Mouse (Mus musculus): ENCODE results near the gene Kcnj1. TPM values are rescaled to one million over a fixed set of nuclear protein-coding genes. Genes with fewer than 3 reads are reported as not detected.

Gene Kcnj1
- total and polyA plus RNA-seq, 2 experiments from 2014 or later, result not detected

GRCm38 (mm10) chr9:32344051-32344450 lies 28.2 kb upstream of the Kcnj1 start, which contains the start of gene Kcnj5:
Gene Kcnj5, minus strand, starts transcription at chr9:32344350.
- WGBS, result 1% methylated on average over 19 of the region's 20 CpGs
- H3K9ac ChIP-seq, result peak within 1 kb of the TSS; percentile 44
- peak; percentile 23; the same call in 1 of the 2 replicates for ATAC-seq

GRCm38 (mm10) chr9:32344489-32344888 lies 27.8 kb upstream of the Kcnj1 start:
- H3K9ac ChIP-seq, result peak overlapping the region; percentile 44
- H3K4me3 ChIP-seq (ENCODE audit: low read depth, low read length), result peak overlapping the region; percentile 37
- DNase-seq (peak; percentile 23), ATAC-seq (peak; percentile 45; the same call in 1 of the 2 replicates)
- no peaks in the 10 kb centered on the region for H3K9me3 ChIP-seq (ENCODE audit: low read length)
- H3K4me1 ChIP-seq (ENCODE audit: insufficient read depth), result peaks cover 7% of the 10 kb centered on the region; the same call in 1 of the 2 replicates
- no peak for TF ChIP-seq CTCF (IDR thresholded peaks at IDR 0.05; ENCODE audit: low read depth)
- peak overlapping the region; percentile 69 for H3K4me2 ChIP-seq (ENCODE audit: low read depth)
- 1% methylated on average over 21 of the region's 21 CpGs for WGBS
- peaks cover 32% of the 10 kb centered on the region for H3K27me3 ChIP-seq (ENCODE audit: insufficient read depth, low read length)
- H3K36me3 ChIP-seq (ENCODE audit: insufficient read depth), result no peaks in the 10 kb centered on the region
- no peak overlapping the region for H3K27ac ChIP-seq (ENCODE audit: low read depth, low read length)

More at GRCm38 (mm10) chr9:32344051-32344450, 28.2 kb upstream of the Kcnj1 start, which contains the start of gene Kcnj5:
- Histone ChIP-seq H3K27ac (ENCODE audit: low read depth, low read length) (no peak within 1 kb of the TSS), H3K4me2 (ENCODE audit: low read depth) (peak within 1 kb of the TSS; percentile 69), H3K36me3 (ENCODE audit: insufficient read depth) (no peaks in the 10 kb centered on the region), H3K4me1 (ENCODE audit: insufficient read depth) (peaks cover 7% of the 10 kb centered on the region; the same call in 1 of the 2 replicates), H3K9me3 (ENCODE audit: low read length) (no peaks in the 10 kb centered on the region), H3K4me3 (ENCODE audit: low read depth, low read length) (peak within 1 kb of the TSS; percentile 37), H3K27me3 (ENCODE audit: insufficient read depth, low read length) (peaks cover 32% of the 10 kb centered on the region)
- DNase-seq, result no peak
- no peak for TF ChIP-seq CTCF (IDR thresholded peaks at IDR 0.05; ENCODE audit: low read depth)

- Histone ChIP-seq H3K36me3 (ENCODE audit: insufficient read depth) (no peaks in the 10 kb centered on the region), H3K27ac (ENCODE audit: low read depth, low read length) (no peak overlapping the region), H3K4me1 (ENCODE audit: insufficient read depth) (peaks cover 7% of the 10 kb centered on the region; the same call in 1 of the 2 replicates), H3K27me3 (ENCODE audit: insufficient read depth, low read length) (peaks cover 19% of the 10 kb centered on the region), H3K9ac (no peak overlapping the region), H3K4me2 (ENCODE audit: low read depth) (no peak overlapping the region), H3K9me3 (ENCODE audit: low read length) (no peaks in the 10 kb centered on the region), H3K4me3 (ENCODE audit: low read depth, low read length) (no peak overlapping the region)
- TF ChIP-seq CTCF (IDR thresholded peaks at IDR 0.05; ENCODE audit: low read depth), result no peak
- ATAC-seq, result no peak
- WGBS, result 59% methylated on average over 8 of the region's 8 CpGs
- no peak for DNase-seq
These were observed 24.2 kb upstream of the Kcnj1 start for GRCm38 (mm10) chr9:32348096-32348495.

GRCm38 (mm10) chr9:32349344-32349743 lies 22.9 kb upstream of the Kcnj1 start:
- no peak for ATAC-seq
- H3K36me3 ChIP-seq (ENCODE audit: insufficient read depth), result no peaks in the 10 kb centered on the region

DNA sequence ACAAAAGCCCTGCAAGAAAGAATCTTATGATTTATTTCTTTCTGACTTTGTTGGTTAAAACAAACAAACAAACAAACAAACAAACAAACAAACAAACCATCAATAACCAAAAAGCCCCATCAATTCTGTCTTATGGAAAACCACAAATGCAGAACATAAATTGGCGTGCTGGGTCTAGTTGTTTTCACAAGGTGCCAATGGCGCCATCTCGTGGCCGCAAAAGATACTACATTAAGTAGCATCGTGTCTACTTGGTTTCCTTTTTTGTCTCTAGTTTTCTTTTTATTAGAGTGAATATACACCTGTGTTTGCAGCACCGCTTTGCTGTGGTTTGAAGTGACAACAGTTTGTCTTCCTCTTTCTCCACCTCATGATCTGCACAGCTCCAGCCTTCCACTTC lies 22.0 kb upstream of the Kcnj1 start:
- no peaks in the 10 kb centered on the region for H3K4me1 ChIP-seq (ENCODE audit: insufficient read depth)
- H3K4me3 ChIP-seq (ENCODE audit: low read depth, low read length), result no peak overlapping the region
- H3K27ac ChIP-seq (ENCODE audit: low read depth, low read length), result no peak overlapping the region
- ATAC-seq (no peak; the same call in 1 of the 2 replicates), DNase-seq (peak; percentile 87)
- H3K9ac ChIP-seq, result no peak overlapping the region
- H3K36me3 ChIP-seq (ENCODE audit: insufficient read depth), result no peaks in the 10 kb centered on the region
- H3K4me2 ChIP-seq (ENCODE audit: low read depth), result no peak overlapping the region
- WGBS, result 5% methylated on average over 6 of the region's 6 CpGs
- peaks cover 5% of the 10 kb centered on the region for H3K27me3 ChIP-seq (ENCODE audit: insufficient read depth, low read length)
- peak; percentile 87 for TF ChIP-seq CTCF (IDR thresholded peaks at IDR 0.05; ENCODE audit: low read depth)
- H3K9me3 ChIP-seq (ENCODE audit: low read length), result no peaks in the 10 kb centered on the region

More at GRCm38 (mm10) chr9:32349344-32349743, 22.9 kb upstream of the Kcnj1 start:
- Histone ChIP-seq H3K4me3 (ENCODE audit: low read depth, low read length) (no peak overlapping the region), H3K9me3 (ENCODE audit: low read length) (no peaks in the 10 kb centered on the region), H3K4me1 (ENCODE audit: insufficient read depth) (0 out of 2 replicates have a peak, but pooled peaks cover 3% of the 10 kb centered on the region), H3K9ac (no peak overlapping the region), H3K27ac (ENCODE audit: low read depth, low read length) (no peak overlapping the region), H3K4me2 (ENCODE audit: low read depth) (no peak overlapping the region), H3K27me3 (ENCODE audit: insufficient read depth, low read length) (peaks cover 11% of the 10 kb centered on the region)
- WGBS, result 87% methylated on average over 10 of the region's 10 CpGs
- no peak for DNase-seq
- TF ChIP-seq CTCF (IDR thresholded peaks at IDR 0.05; ENCODE audit: low read depth), result no peak

DNA sequence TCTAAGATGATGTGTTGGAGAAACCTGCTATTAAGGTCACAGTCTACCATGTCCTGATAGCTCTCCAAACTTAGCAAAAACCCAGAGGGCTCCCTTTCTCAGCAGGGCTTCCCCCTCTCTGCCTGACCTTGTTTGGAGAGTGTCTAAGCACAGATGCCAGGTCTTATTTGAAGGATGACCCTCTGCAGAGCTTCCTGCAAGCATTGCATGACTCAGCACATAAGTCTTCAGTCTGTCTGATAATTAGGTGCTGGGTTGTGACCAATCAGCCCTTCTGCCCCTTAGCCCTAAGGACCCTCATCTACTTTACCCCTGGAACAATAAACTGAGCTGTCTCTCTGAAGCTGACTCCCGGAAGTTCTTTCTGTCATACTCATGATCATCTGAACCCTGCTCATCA lies 11.5 kb upstream of the Kcnj1 start:
- no peak for ATAC-seq
- Histone ChIP-seq H3K4me2 (ENCODE audit: low read depth) (no peak overlapping the region), H3K36me3 (ENCODE audit: insufficient read depth) (no peaks in the 10 kb centered on the region)

DNA sequence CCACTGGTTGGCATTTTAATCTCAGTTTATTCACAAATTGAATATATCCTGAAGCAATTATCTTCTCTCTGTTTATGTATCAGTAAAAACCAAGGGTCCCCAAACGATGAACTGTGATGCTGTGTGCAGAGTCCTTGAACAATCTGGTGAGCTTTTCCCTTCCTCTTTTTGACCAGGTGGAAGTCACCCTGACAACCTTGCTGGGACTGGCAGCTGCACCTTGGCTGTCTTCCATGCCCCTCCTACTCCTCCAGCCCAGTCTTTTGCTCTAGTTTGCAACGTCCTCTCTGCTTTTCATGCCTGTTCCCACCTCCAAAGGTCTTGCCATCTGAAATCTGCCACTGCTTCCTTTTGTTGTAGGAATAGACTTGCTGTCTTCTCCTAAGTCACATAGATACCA lies 3.5 kb upstream of the Kcnj1 start:
- DNase-seq, result no peak

More for the DNA sequence above, 11.5 kb upstream of the Kcnj1 start:
- H3K9ac ChIP-seq, result no peak overlapping the region
- no peak for DNase-seq
- TF ChIP-seq CTCF (IDR thresholded peaks at IDR 0.05; ENCODE audit: low read depth), result no peak
- no peaks in the 10 kb centered on the region for H3K27me3 ChIP-seq (ENCODE audit: insufficient read depth, low read length)
- no peaks in the 10 kb centered on the region for H3K4me1 ChIP-seq (ENCODE audit: insufficient read depth)
- no peak overlapping the region for H3K4me3 ChIP-seq (ENCODE audit: low read depth, low read length)
- 76% methylated on average over 1 of the region's 1 CpGs for WGBS
- H3K9me3 ChIP-seq (ENCODE audit: low read length), result no peaks in the 10 kb centered on the region
- H3K27ac ChIP-seq (ENCODE audit: low read depth, low read length), result no peak overlapping the region

More for the DNA sequence above, 3.5 kb upstream of the Kcnj1 start:
- H3K4me1 ChIP-seq (ENCODE audit: insufficient read depth), result no peaks in the 10 kb centered on the region
- ATAC-seq, result no peak
- H3K4me3 ChIP-seq (ENCODE audit: low read depth, low read length), result no peak overlapping the region
- 22% methylated on average over 2 of the region's 2 CpGs for WGBS
- no peaks in the 10 kb centered on the region for H3K36me3 ChIP-seq (ENCODE audit: insufficient read depth)
- no peaks in the 10 kb centered on the region for H3K9me3 ChIP-seq (ENCODE audit: low read length)
- H3K9ac ChIP-seq, result no peak overlapping the region
- TF ChIP-seq CTCF (IDR thresholded peaks at IDR 0.05; ENCODE audit: low read depth), result no peak
- H3K4me2 ChIP-seq (ENCODE audit: low read depth), result no peak overlapping the region
- H3K27ac ChIP-seq (ENCODE audit: low read depth, low read length), result no peak overlapping the region
- H3K27me3 ChIP-seq (ENCODE audit: insufficient read depth, low read length), result no peaks in the 10 kb centered on the region

All from forebrain, postnatal 0 days (tissue).